Mouse (Mus musculus) thymus, postnatal 4 days (tissue): ENCODE measurements around the gene Fbxw20.
A peak's percentile ranks its signal among the peaks of the same experiment; 100 is the strongest.
"Not testable (repeated sequence)": the region's sequence is repeated elsewhere in the genome, so short reads cannot be mapped to it uniquely, and the experiment has no call there.

Experiments used
- DNase-seq: peaks from one replicate; pipeline ENCODE4 v3.0.0; 2021

The Fbxw20 gene

GRCm38 (mm10) chr9:109234654-109235053 is at the start of gene Fbxw20:
TSS of gene Fbxw20 (minus strand) at chr9:109234754.
- no peak for DNase-seq

- DNase-seq, result no peak
These were observed 28.5 kb upstream of the Fbxw20 start for GRCm38 (mm10) chr9:109263041-109263440.

GRCm38 (mm10) chr9:109218449-109218848 is 16.1 kb downstream of the Fbxw20 start:
- peak; percentile 31 for DNase-seq

GRCm38 (mm10) chr9:109201347-109201746 is 33.2 kb downstream of the Fbxw20 start:
- not testable (repeated sequence) for DNase-seq

GRCm38 (mm10) chr9:109200349-109200748 is 34.2 kb downstream of the Fbxw20 start:
- no peak for DNase-seq

GRCm38 (mm10) chr9:109199353-109199752 is 35.2 kb downstream of the Fbxw20 start:
- DNase-seq, result no peak

- not testable (repeated sequence) for DNase-seq
These were observed 38.7 kb downstream of the Fbxw20 start, which contains the start of gene Fbxw13 for GRCm38 (mm10) chr9:109195875-109196274. TSS of gene Fbxw13 (minus strand) at chr9:109195975.

GRCm38 (mm10) chr9:109177208-109177607 is 57.3 kb downstream of the Fbxw20 start:
- DNase-seq, result no peak

GRCm38 (mm10) chr9:109176301-109176700 is 58.3 kb downstream of the Fbxw20 start:
- no peak for DNase-seq
